8 mouse cellular contexts compared by ENCODE assay signal in genomic region chr19:42085690-42086089, GRCm38 (mm10). TPM values are rescaled to one million over a fixed set of nuclear protein-coding genes. Genes with fewer than 3 reads are reported as not detected.
DNase-seq lines count a peak whose midpoint lies in the region; ATAC-seq lines count a peak whose summit lies in the region.

No protein-coding gene starts in this region.

- peaks cover 20% of the 10 kb centered on the region for H3K4me1 ChIP-seq in heart, embryonic 15.5 days (replicated peaks)
- peaks cover 3% of the 10 kb centered on the region; the same call in 1 of the 2 replicates for H3K4me1 ChIP-seq in brown adipose tissue, adult 24 weeks (ENCODE audit: control insufficient read depth, insufficient read depth, insufficient read length, low read length)
- H3K4me1 ChIP-seq in hindbrain, embryonic 14.5 days (replicated peaks; ENCODE audit: control insufficient read depth, insufficient read depth, low read length): peaks cover 17% of the 10 kb centered on the region
- H3K4me1 ChIP-seq in midbrain, embryonic 13.5 days (replicated peaks): peaks cover 19% of the 10 kb centered on the region

- H3K9ac ChIP-seq in heart, embryonic 15.5 days: peak overlapping the region; percentile 59
- peak overlapping the region; percentile 85 for H3K9ac ChIP-seq in hindbrain, embryonic 14.5 days
- H3K9ac ChIP-seq in midbrain, embryonic 13.5 days (replicated peaks): peak overlapping the region; percentile 84

- no peak overlapping the region for H3K27ac ChIP-seq in heart, embryonic 15.5 days
- no peak overlapping the region for H3K27ac ChIP-seq in brown adipose tissue, adult 24 weeks (replicated peaks; ENCODE audit: low read depth, low read length)
- peak overlapping the region; percentile 78 for H3K27ac ChIP-seq in hindbrain, embryonic 14.5 days
- H3K27ac ChIP-seq in midbrain, embryonic 13.5 days: peak overlapping the region; percentile 74

- no peaks in the 10 kb centered on the region for H3K9me3 ChIP-seq in heart, embryonic 15.5 days (replicated peaks)
- no peaks in the 10 kb centered on the region for H3K9me3 ChIP-seq in hindbrain, embryonic 14.5 days (ENCODE audit: control insufficient read depth, low read length)
- H3K9me3 ChIP-seq in midbrain, embryonic 13.5 days: no peaks in the 10 kb centered on the region

- intact Hi-C loops in left cerebral cortex, postnatal 10 days (cut with DNase I): no loop called here

- peak overlapping the region; percentile 96 for H3K4me2 ChIP-seq in heart, embryonic 15.5 days
- peak overlapping the region; percentile 81 for H3K4me2 ChIP-seq in hindbrain, embryonic 14.5 days (replicated peaks)
- H3K4me2 ChIP-seq in midbrain, embryonic 13.5 days (replicated peaks): peak overlapping the region; percentile 85

- WGBS in heart, embryonic 15.5 days: 10% methylated on average over 10 of the region's 10 CpGs
- WGBS in hindbrain, embryonic 14.5 days: 7% methylated on average over 10 of the region's 10 CpGs
- WGBS in midbrain, embryonic 13.5 days: 5% methylated on average over 10 of the region's 10 CpGs

- peak overlapping the region; percentile 75 for H3K4me3 ChIP-seq in heart, embryonic 15.5 days
- peak overlapping the region; percentile 28; the same call in 1 of the 2 replicates for H3K4me3 ChIP-seq in brown adipose tissue, adult 24 weeks (ENCODE audit: insufficient read depth, low read depth, low read length)
- H3K4me3 ChIP-seq in hindbrain, embryonic 14.5 days (replicated peaks; ENCODE audit: low read length): peak overlapping the region; percentile 84
- H3K4me3 ChIP-seq in midbrain, embryonic 13.5 days (replicated peaks): peak overlapping the region; percentile 89

- no peak for ATAC-seq in heart, embryonic 15.5 days (replicated peaks; ENCODE audit: insufficient number of reproducible peaks, insufficient read depth, low FRiP score, low read depth)
- ATAC-seq in hindbrain, embryonic 14.5 days (ENCODE audit: low FRiP score): no peak
- ATAC-seq in midbrain, embryonic 13.5 days: no peak

- no peak for DNase-seq in heart, adult 8-10 months (ENCODE audit: low spot score)
- DNase-seq in hindbrain, embryonic 14.5 days (ENCODE audit: low spot score): no peak
- no peak for DNase-seq in ovary, postnatal 36 days (ENCODE audit: low spot score)
- no peak for DNase-seq in left cerebral cortex, postnatal 10 days (ENCODE audit: extremely low spot score in 1 of 2, low spot score in 2 of 2)
- no peak for DNase-seq in urinary bladder, postnatal 25 days (ENCODE audit: low spot score)

- H3K36me3 ChIP-seq in heart, embryonic 15.5 days: no peaks in the 10 kb centered on the region
- no peaks in the 10 kb centered on the region for H3K36me3 ChIP-seq in hindbrain, embryonic 14.5 days (replicated peaks; ENCODE audit: control insufficient read depth, insufficient read depth)
- no peaks in the 10 kb centered on the region; the same call in 1 of the 2 replicates for H3K36me3 ChIP-seq in midbrain, embryonic 13.5 days

- no peaks in the 10 kb centered on the region for H3K27me3 ChIP-seq in heart, embryonic 15.5 days
- H3K27me3 ChIP-seq in hindbrain, embryonic 14.5 days (ENCODE audit: control insufficient read depth, insufficient read depth, low read length): no peaks in the 10 kb centered on the region
- H3K27me3 ChIP-seq in midbrain, embryonic 13.5 days: no peaks in the 10 kb centered on the region

RNA-seq across cellular contexts. Expression of gene Morn4, which starts 0.5 kb away (rescaled TPM):
- 10.4 and 12.6 TPM in 2 replicates for polyA plus RNA-seq in heart, embryonic 15.5 days (2015; fragmentation: Nextera tagmentation; extraction: Ambion mirVana)
- total RNA-seq in heart, adult 8-10 months (2022): 1 to 10 TPM; 2.2 to 4.0 (median 2.4) TPM
- 0.63 TPM in 1 of 2 replicates, not detected in the other for polyA plus RNA-seq in brown adipose tissue, adult 24 weeks (2012; ENCODE audit: insufficient read depth, insufficient read length, missing spikeins)
- 117 and 128 TPM in 2 replicates for polyA plus RNA-seq in hindbrain, embryonic 14.5 days (2014; fragmentation: Nextera tagmentation; extraction: Ambion mirVana)
- 128 TPM in 2 replicates for polyA plus RNA-seq in midbrain, embryonic 13.5 days (2015; fragmentation: Nextera tagmentation; extraction: Ambion mirVana)
- 10 to 100 TPM; 71.3 to 73.3 TPM for total RNA-seq in left cerebral cortex, postnatal 10 days (2021)

RNA-seq across cellular contexts. Expression of gene Pi4k2a, which starts 4.6 kb away (rescaled TPM):
- 13.3 and 16.1 TPM in 2 replicates for polyA plus RNA-seq in heart, embryonic 15.5 days (2015; fragmentation: Nextera tagmentation; extraction: Ambion mirVana)
- total RNA-seq in heart, adult 8-10 months (2022): 10 to 100 TPM; 17.7 to 23.2 (median 22.2) TPM
- polyA plus RNA-seq in brown adipose tissue, adult 24 weeks (2012; ENCODE audit: insufficient read depth, insufficient read length, missing spikeins): 14.4 and 21.6 TPM in 2 replicates
- 39.0 and 40.6 TPM in 2 replicates for polyA plus RNA-seq in hindbrain, embryonic 14.5 days (2014; fragmentation: Nextera tagmentation; extraction: Ambion mirVana)
- 23.6 and 29.9 TPM in 2 replicates for polyA plus RNA-seq in midbrain, embryonic 13.5 days (2015; fragmentation: Nextera tagmentation; extraction: Ambion mirVana)
- total RNA-seq in left cerebral cortex, postnatal 10 days (2021): 10 to 100 TPM; 46.3 to 47.0 TPM

RNA-seq across cellular contexts. Expression of gene 4933411K16Rik, which starts 33.6 kb away (rescaled TPM):
- not detected in 2 replicates for polyA plus RNA-seq in heart, embryonic 15.5 days (2015; fragmentation: Nextera tagmentation; extraction: Ambion mirVana)
- total RNA-seq in heart, adult 8-10 months (2022): under 1 TPM in 2 of 4 experiments, not detected in 2; 0.22 to 0.31 TPM
- not detected in 2 replicates for polyA plus RNA-seq in brown adipose tissue, adult 24 weeks (2012; ENCODE audit: insufficient read depth, insufficient read length, missing spikeins)
- polyA plus RNA-seq in hindbrain, embryonic 14.5 days (2014; fragmentation: Nextera tagmentation; extraction: Ambion mirVana): not detected in 2 replicates
- polyA plus RNA-seq in midbrain, embryonic 13.5 days (2015; fragmentation: Nextera tagmentation; extraction: Ambion mirVana): not detected in 2 replicates
- total RNA-seq in left cerebral cortex, postnatal 10 days (2021): 1 to 10 TPM; 1.1 to 1.5 TPM

RNA-seq across cellular contexts. Expression of gene Hoga1, which starts 40.3 kb away (rescaled TPM):
- 0.44 and 0.80 TPM in 2 replicates for polyA plus RNA-seq in heart, embryonic 15.5 days (2015; fragmentation: Nextera tagmentation; extraction: Ambion mirVana)
- 1 to 10 TPM in 3 of 4 experiments, under 1 TPM in 1; 0.92 to 2.5 (median 1.5) TPM for total RNA-seq in heart, adult 8-10 months (2022)
- polyA plus RNA-seq in brown adipose tissue, adult 24 weeks (2012; ENCODE audit: insufficient read depth, insufficient read length, missing spikeins): 3.3 and 5.7 TPM in 2 replicates
- 1.3 and 2.2 TPM in 2 replicates for polyA plus RNA-seq in hindbrain, embryonic 14.5 days (2014; fragmentation: Nextera tagmentation; extraction: Ambion mirVana)
- 0.58 and 0.89 TPM in 2 replicates for polyA plus RNA-seq in midbrain, embryonic 13.5 days (2015; fragmentation: Nextera tagmentation; extraction: Ambion mirVana)
- total RNA-seq in left cerebral cortex, postnatal 10 days (2021): 1 to 10 TPM; 7.2 to 7.4 TPM

RNA-seq across cellular contexts. Expression of gene Avpi1, which starts 43.2 kb away (rescaled TPM):
- polyA plus RNA-seq in heart, embryonic 15.5 days (2015; fragmentation: Nextera tagmentation; extraction: Ambion mirVana): 29.7 and 34.1 TPM in 2 replicates
- total RNA-seq in heart, adult 8-10 months (2022): 10 to 100 TPM; 11.1 to 16.5 (median 13.6) TPM
- 12.6 and 16.8 TPM in 2 replicates for polyA plus RNA-seq in brown adipose tissue, adult 24 weeks (2012; ENCODE audit: insufficient read depth, insufficient read length, missing spikeins)
- polyA plus RNA-seq in hindbrain, embryonic 14.5 days (2014; fragmentation: Nextera tagmentation; extraction: Ambion mirVana): 7.9 and 10.3 TPM in 2 replicates
- polyA plus RNA-seq in midbrain, embryonic 13.5 days (2015; fragmentation: Nextera tagmentation; extraction: Ambion mirVana): 4.9 and 5.1 TPM in 2 replicates
- 10 to 100 TPM; 20.6 to 21.4 TPM for total RNA-seq in left cerebral cortex, postnatal 10 days (2021)

Comparison
In these comparisons a context has a peak if more than half of its experiments do, and no peak if none do; other contexts are left out.
1. H3K27ac ChIP-seq: peak in hindbrain, embryonic 14.5 days (single experiment) and midbrain, embryonic 13.5 days (single experiment); none in heart, embryonic 15.5 days (single experiment) and brown adipose tissue, adult 24 weeks (single experiment).
2. H3K4me3 ChIP-seq: peak in every context shown above with its lines; median percentile 89 in midbrain, embryonic 13.5 days; 84 in hindbrain, embryonic 14.5 days; 75 in heart, embryonic 15.5 days; 28 in brown adipose tissue, adult 24 weeks.
3. Peak in every context shown above with its lines, with median percentiles within 50 percentile points of each other: H3K4me2 ChIP-seq and H3K9ac ChIP-seq.